Mouse (Mus musculus): Measurements from ENCODE around the gene Ptprk.

- no peak for TF ChIP-seq CTCF (IDR thresholded peaks at IDR 0.05)
- no peak for TF ChIP-seq POLR2A (IDR thresholded peaks at IDR 0.05; ENCODE audit: insufficient read depth, low read depth, low read length)
- TF ChIP-seq EP300 (IDR thresholded peaks at IDR 0.05; ENCODE audit: insufficient read depth, low read depth, low read length) = no peak
Measured at GRCm38 (mm10) chr10:28262159-28262558, 187.5 kb downstream of the Ptprk start.
